Comparison of ENCODE assay signal across 20 mouse cellular contexts in the genomic region with DNA sequence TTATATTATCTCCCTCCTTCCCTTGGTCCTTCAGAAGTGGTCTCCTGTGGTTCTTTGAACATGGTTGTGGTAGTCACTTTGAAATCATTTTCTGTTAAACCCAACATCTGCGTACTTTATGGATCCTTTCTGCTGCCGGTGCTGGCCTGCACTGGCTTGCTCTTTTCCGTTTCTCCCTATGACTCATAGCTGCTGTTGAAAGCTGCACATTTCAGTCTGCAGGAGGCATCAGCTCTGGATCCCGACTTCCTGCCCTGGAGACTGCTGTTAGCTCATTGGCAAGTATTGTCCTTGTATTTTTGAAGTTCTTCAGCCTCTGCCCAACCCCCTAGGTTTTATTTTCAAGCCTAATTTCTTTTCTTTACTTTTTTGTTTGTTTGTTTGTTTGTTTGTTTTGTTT. TPM values are rescaled to one million over a fixed set of nuclear protein-coding genes. Genes with fewer than 3 reads are reported as not detected.
DNase-seq lines count a peak whose midpoint lies in the region; ATAC-seq and TF ChIP-seq lines count a peak whose summit lies in the region.
"Had no signal": no experiment of that assay in that cellular context is flagged by ENCODE, and none has a peak within 500 bp of the region (broad histone marks: within the 10 kb centered on the region; RNA-seq: fewer than 3 reads in every experiment).

No protein-coding gene starts in this region.

- no peaks in the 10 kb centered on the region for H3K27me3 ChIP-seq in heart, embryonic 12.5 days (replicated peaks)
- H3K27me3 ChIP-seq in lung, postnatal 0 days (replicated peaks; ENCODE audit: insufficient read depth, low read length), result no peaks in the 10 kb centered on the region
- H3K27me3 ChIP-seq in heart, embryonic 16.5 days (ENCODE audit: control insufficient read depth, insufficient read depth, low read length), result no peaks in the 10 kb centered on the region
- H3K27me3 ChIP-seq: intestine, embryonic 15.5 days had no signal

- no peak for TF ChIP-seq EP300 in lung, postnatal 0 days (IDR thresholded peaks at IDR 0.05)

- no peak overlapping the region for H3K4me2 ChIP-seq in heart, embryonic 12.5 days
- H3K4me2 ChIP-seq in lung, postnatal 0 days (replicated peaks; ENCODE audit: low read depth, low read length), result no peak overlapping the region
- no peak overlapping the region for H3K4me2 ChIP-seq in heart, embryonic 16.5 days (ENCODE audit: low read depth, low read length)
- H3K4me2 ChIP-seq: intestine, embryonic 15.5 days had no signal

- H3K4me1 ChIP-seq in heart, embryonic 12.5 days (replicated peaks), result peaks cover 7% of the 10 kb centered on the region
- H3K4me1 ChIP-seq in lung, postnatal 0 days (ENCODE audit: insufficient read depth, low read depth, low read length), result no peaks in the 10 kb centered on the region
- peaks cover 4% of the 10 kb centered on the region for H3K4me1 ChIP-seq in heart, embryonic 16.5 days (ENCODE audit: control insufficient read depth, insufficient read depth, low read length)

- H3K36me3 ChIP-seq in heart, embryonic 12.5 days, result no peaks in the 10 kb centered on the region
- H3K36me3 ChIP-seq in lung, postnatal 0 days (ENCODE audit: insufficient read depth, low read length), result no peaks in the 10 kb centered on the region
- H3K36me3 ChIP-seq in heart, embryonic 16.5 days (ENCODE audit: control insufficient read depth, insufficient read depth), result no peaks in the 10 kb centered on the region
- H3K36me3 ChIP-seq: intestine, embryonic 15.5 days had no signal

- no peak for DNase-seq in heart, postnatal 25 days (ENCODE audit: low spot score)
- peak; percentile 53 for DNase-seq in lung, postnatal 0 days (ENCODE audit: low spot score)
- DNase-seq in lung, adult 18-20 months, result no peak
- DNase-seq in NIH3T3 (ENCODE audit: low read depth), result peak; percentile 78
- DNase-seq in thymus, postnatal 14 days, result no peak
- DNase-seq in cerebellum, postnatal 10 days, result no peak
- DNase-seq: cerebellum, adult 11-12 months; embryo, embryonic 11 days; layer of hippocampus, postnatal 36 days; right cerebral cortex, postnatal 25 days; thymus, postnatal 36 days had no signal

- ATAC-seq in heart, embryonic 12.5 days (ENCODE audit: insufficient number of reproducible peaks, low FRiP score), result 0 out of 2 replicates have a peak, but pooled peaks have one; percentile 66
- ATAC-seq in lung, postnatal 0 days, result no peak
- peak; percentile 49; the same call in 1 of the 2 replicates for ATAC-seq in heart, embryonic 16.5 days (replicated peaks; ENCODE audit: extremely low read depth, insufficient read depth, low FRiP score)
- ATAC-seq: intestine, embryonic 15.5 days; midbrain, embryonic 16.5 days had no signal

- H3K9ac ChIP-seq in heart, embryonic 12.5 days, result no peak overlapping the region
- no peak overlapping the region for H3K9ac ChIP-seq in lung, postnatal 0 days (replicated peaks; ENCODE audit: low read depth)
- no peak overlapping the region for H3K9ac ChIP-seq in heart, embryonic 16.5 days (ENCODE audit: low read length)
- H3K9ac ChIP-seq: intestine, embryonic 15.5 days had no signal

- TF ChIP-seq CTCF in lung, postnatal 0 days (IDR thresholded peaks at IDR 0.05), result peak; percentile 35; the same call in 1 of the 2 replicates

- intact Hi-C loops in heart, postnatal 25 days (cut with DNase I), result loop anchor here (2.0 kb wide), 1 partner anchor 22 kb away; no protein-coding TSS in a partner anchor

- no peak overlapping the region for H3K27ac ChIP-seq in heart, embryonic 12.5 days (ENCODE audit: poor library complexity, severe bottlenecking)
- H3K27ac ChIP-seq in lung, postnatal 0 days (ENCODE audit: low read length), result no peak overlapping the region
- no peak overlapping the region for H3K27ac ChIP-seq in heart, embryonic 16.5 days (ENCODE audit: low read length)
- H3K27ac ChIP-seq: intestine, embryonic 15.5 days had no signal

- no peak overlapping the region for H3K4me3 ChIP-seq in heart, embryonic 12.5 days
- no peak overlapping the region for H3K4me3 ChIP-seq in lung, postnatal 0 days (ENCODE audit: low read depth, low read length)
- no peak overlapping the region for H3K4me3 ChIP-seq in heart, embryonic 16.5 days (ENCODE audit: low read length)
- H3K4me3 ChIP-seq: intestine, embryonic 15.5 days had no signal

- WGBS in heart, embryonic 12.5 days, result 38% methylated on average over 4 of the region's 4 CpGs
- 34% methylated on average over 4 of the region's 4 CpGs for WGBS in lung, postnatal 0 days
- 40% methylated on average over 4 of the region's 4 CpGs for WGBS in heart, embryonic 16.5 days

- no peaks in the 10 kb centered on the region for H3K9me3 ChIP-seq in heart, embryonic 12.5 days (replicated peaks)
- no peaks in the 10 kb centered on the region for H3K9me3 ChIP-seq in lung, postnatal 0 days (ENCODE audit: low read length)
- H3K9me3 ChIP-seq in heart, embryonic 16.5 days (replicated peaks; ENCODE audit: control insufficient read depth, low read length), result no peaks in the 10 kb centered on the region
- H3K9me3 ChIP-seq: intestine, embryonic 15.5 days had no signal

RNA-seq across cellular contexts. Expression of a gene that starts 31.9 kb away (rescaled TPM):
- not detected in 2 replicates for polyA plus RNA-seq in heart, embryonic 12.5 days (2016; fragmentation: Nextera tagmentation; extraction: Ambion mirVana)
- not detected for total RNA-seq in heart, postnatal 25 days (2021)
- 0.10 and 0.11 TPM in 2 replicates for polyA plus RNA-seq in lung, postnatal 0 days (2015; fragmentation: Nextera tagmentation; extraction: Ambion mirVana)
- not detected in 2 replicates for polyA plus RNA-seq in heart, embryonic 16.5 days (2015; fragmentation: Nextera tagmentation; extraction: Ambion mirVana)
- total RNA-seq: gastrocnemius, adult 18-20 months; hematopoietic stem cell, adult 5-6 weeks; layer of hippocampus, postnatal 36 days; neutrophil, adult 5-6 weeks had no signal
- polyA plus RNA-seq: intestine, embryonic 15.5 days; limb, embryonic 14.5 days; stomach, embryonic 14.5 days had no signal

Comparison
In these comparisons a context has a peak if more than half of its experiments do, and no peak if none do; other contexts are left out.
1. DNase-seq: peak in lung, postnatal 0 days (single experiment) and NIH3T3 (single experiment); none in heart, postnatal 25 days (single experiment), lung, adult 18-20 months (0 of 2), thymus, postnatal 14 days (single experiment) and cerebellum, postnatal 10 days (0 of 2).